Mouse (Mus musculus): ENCODE measurements at regions not wholly inside any gene's neighbourhood (a gene's known extent, or its start where the extent isn't known, plus 50 kb on each side); places are given as distances from the start of the nearest gene placed in this dataset.

- Histone ChIP-seq H3K4me3 (ENCODE audit: low read depth, low read length) (no peak overlapping the region), H3K36me3 (ENCODE audit: insufficient read depth) (no peaks in the 10 kb centered on the region), H3K9ac (no peak overlapping the region), H3K27ac (ENCODE audit: low read depth) (no peak overlapping the region), H3K9me3 (ENCODE audit: low read depth, low read length) (no peaks in the 10 kb centered on the region), H3K27me3 (ENCODE audit: insufficient read depth, low read length) (no peaks in the 10 kb centered on the region), H3K4me1 (ENCODE audit: insufficient read depth) (peaks cover 5% of the 10 kb centered on the region), H3K4me2 (no peak overlapping the region)
- 21% methylated on average over 5 of the region's 5 CpGs for WGBS
- no peak for ATAC-seq (ENCODE audit: insufficient read depth)
- DNase-seq = no peak
- no peak for TF ChIP-seq CTCF (IDR thresholded peaks at IDR 0.05; ENCODE audit: low read depth)
Measured at GRCm38 (mm10) chr6:54762499-54762898, 54.2 kb upstream of the Znrf2 start.

- Histone ChIP-seq H3K36me3 (ENCODE audit: insufficient read depth) (no peaks in the 10 kb centered on the region), H3K4me1 (ENCODE audit: insufficient read depth) (peaks cover 5% of the 10 kb centered on the region), H3K4me2 (no peak overlapping the region), H3K27me3 (ENCODE audit: insufficient read depth, low read length) (no peaks in the 10 kb centered on the region), H3K27ac (ENCODE audit: low read depth) (no peak overlapping the region), H3K9ac (no peak overlapping the region), H3K9me3 (ENCODE audit: low read depth, low read length) (no peaks in the 10 kb centered on the region), H3K4me3 (ENCODE audit: low read depth, low read length) (no peak overlapping the region)
- WGBS = 87% methylated on average over 4 of the region's 4 CpGs
- no peak for TF ChIP-seq CTCF (IDR thresholded peaks at IDR 0.05; ENCODE audit: low read depth)
- ATAC-seq (ENCODE audit: insufficient read depth) (no peak), DNase-seq (no peak)
Measured at GRCm38 (mm10) chr6:54763669-54764068, 53.0 kb upstream of the Znrf2 start.

GRCm38 (mm10) chr6:54765715-54766114 is 51.0 kb upstream of the Znrf2 start:
- ATAC-seq (ENCODE audit: insufficient read depth) (no peak), DNase-seq (no peak)
- 57% methylated on average over 2 of the region's 2 CpGs for WGBS
- H3K4me2 ChIP-seq = no peak overlapping the region
- H3K27me3 ChIP-seq (ENCODE audit: insufficient read depth, low read length) = no peaks in the 10 kb centered on the region
- H3K4me3 ChIP-seq (ENCODE audit: low read depth, low read length) = no peak overlapping the region
- no peak for TF ChIP-seq CTCF (IDR thresholded peaks at IDR 0.05; ENCODE audit: low read depth)
- no peak overlapping the region for H3K27ac ChIP-seq (ENCODE audit: low read depth)
- no peak overlapping the region for H3K9ac ChIP-seq
- H3K9me3 ChIP-seq (ENCODE audit: low read depth, low read length) = no peaks in the 10 kb centered on the region
- H3K36me3 ChIP-seq (ENCODE audit: insufficient read depth) = no peaks in the 10 kb centered on the region
- H3K4me1 ChIP-seq (ENCODE audit: insufficient read depth) = peaks cover 3% of the 10 kb centered on the region; the same call in 1 of the 2 replicates

- H3K4me1 ChIP-seq (ENCODE audit: insufficient read depth) = peaks cover 9% of the 10 kb centered on the region; the same call in 1 of the 2 replicates
- H3K4me3 ChIP-seq (ENCODE audit: low read depth, low read length) = no peak overlapping the region
- H3K36me3 ChIP-seq (ENCODE audit: insufficient read depth) = no peaks in the 10 kb centered on the region
- ATAC-seq (ENCODE audit: insufficient read depth) = no peak
- H3K9me3 ChIP-seq (ENCODE audit: low read depth, low read length) = no peaks in the 10 kb centered on the region
- 75% methylated on average over 5 of the region's 5 CpGs for WGBS
- no peak overlapping the region for H3K9ac ChIP-seq
- H3K27me3 ChIP-seq (ENCODE audit: insufficient read depth, low read length) = no peaks in the 10 kb centered on the region
- DNase-seq = no peak
- H3K27ac ChIP-seq (ENCODE audit: low read depth) = no peak overlapping the region
- no peak for TF ChIP-seq CTCF (IDR thresholded peaks at IDR 0.05; ENCODE audit: low read depth)
- no peak overlapping the region for H3K4me2 ChIP-seq
Measured at GRCm38 (mm10) chr6:54766485-54767112, 50.1 kb upstream of the Znrf2 start.

Data from lung, embryonic 14.5 days (tissue).